Mouse (Mus musculus): ENCODE data around the gene Mid1.
"Not testable (repeated sequence)": the region's sequence is repeated elsewhere in the genome, so short reads cannot be mapped to it uniquely, and the experiment has no call there.

Mid1 gene

GRCm38 (mm10) chrX:170001388-170001695 is 316.3 kb downstream of the Mid1 start:
- DNase-seq: not testable (repeated sequence)

GRCm38 (mm10) chrX:170002510-170003197 is 317.7 kb downstream of the Mid1 start:
- not testable (repeated sequence) for DNase-seq

- not testable (repeated sequence) for DNase-seq
Observed at GRCm38 (mm10) chrX:170003536-170003935, 318.5 kb downstream of the Mid1 start.

- DNase-seq: not testable (repeated sequence)
Observed at GRCm38 (mm10) chrX:170004236-170004635, 319.2 kb downstream of the Mid1 start.

- DNase-seq: not testable (repeated sequence)
Observed at GRCm38 (mm10) chrX:170004793-170005192, 319.8 kb downstream of the Mid1 start.

GRCm38 (mm10) chrX:170005194-170005593 is 320.2 kb downstream of the Mid1 start:
- not testable (repeated sequence) for DNase-seq

GRCm38 (mm10) chrX:170005695-170006297 is 320.8 kb downstream of the Mid1 start:
- DNase-seq: not testable (repeated sequence)

- DNase-seq: not testable (repeated sequence)
Observed at GRCm38 (mm10) chrX:170006694-170007247, 321.8 kb downstream of the Mid1 start.

GRCm38 (mm10) chrX:170007375-170008178 is 322.6 kb downstream of the Mid1 start:
- DNase-seq: not testable (repeated sequence)

GRCm38 (mm10) chrX:170008179-170008467 is 323.1 kb downstream of the Mid1 start:
- DNase-seq: not testable (repeated sequence)

GRCm38 (mm10) chrX:170008584-170008983 is 323.6 kb downstream of the Mid1 start:
- not testable (repeated sequence) for DNase-seq

- peak; percentile 99 for DNase-seq
Observed at GRCm38 (mm10) chrX:170009016-170009750, 324.2 kb downstream of the Mid1 start, which contains the start of gene Gm21887. Gene Gm21887 (plus strand): TSS chrX:170009659.

GRCm38 (mm10) chrX:170009801-170010221 is 324.8 kb downstream of the Mid1 start:
- peak; percentile 100 for DNase-seq

GRCm38 (mm10) chrX:170010581-170011528 is 325.9 kb downstream of the Mid1 start:
- DNase-seq: peak; percentile 82

- DNase-seq: not testable (repeated sequence)
Observed at GRCm38 (mm10) chrX:170011529-170011879, 326.5 kb downstream of the Mid1 start.

GRCm38 (mm10) chrX:170013421-170013820 is 328.4 kb downstream of the Mid1 start:
- not testable (repeated sequence) for DNase-seq

GRCm38 (mm10) chrX:170014038-170014437 is 329.0 kb downstream of the Mid1 start:
- not testable (repeated sequence) for DNase-seq

GRCm38 (mm10) chrX:170015883-170016282 is 330.9 kb downstream of the Mid1 start:
- not testable (repeated sequence) for DNase-seq

- peak; percentile 87 for DNase-seq
Observed at GRCm38 (mm10) chrX:170017333-170018245, 332.6 kb downstream of the Mid1 start.

- DNase-seq: peak; percentile 89
Observed at GRCm38 (mm10) chrX:170018571-170019218, 333.7 kb downstream of the Mid1 start.
